Mouse (Mus musculus) layer of hippocampus, adult 11-12 months (tissue): ENCODE results near the gene Bnipl.

Experiments used
- DNase-seq: peaks from one replicate; pipeline ENCODE4 v3.0.0; 2022; ENCODE audit warnings: low spot score

Bnipl gene

GRCm38 (mm10) chr3:95237541-95238099 is 13.4 kb downstream of the Bnipl start:
- no peak for DNase-seq

GRCm38 (mm10) chr3:95235386-95236301 is 15.3 kb downstream of the Bnipl start:
- DNase-seq, result no peak

GRCm38 (mm10) chr3:95233303-95233980 is 17.6 kb downstream of the Bnipl start:
- no peak for DNase-seq

DNA sequence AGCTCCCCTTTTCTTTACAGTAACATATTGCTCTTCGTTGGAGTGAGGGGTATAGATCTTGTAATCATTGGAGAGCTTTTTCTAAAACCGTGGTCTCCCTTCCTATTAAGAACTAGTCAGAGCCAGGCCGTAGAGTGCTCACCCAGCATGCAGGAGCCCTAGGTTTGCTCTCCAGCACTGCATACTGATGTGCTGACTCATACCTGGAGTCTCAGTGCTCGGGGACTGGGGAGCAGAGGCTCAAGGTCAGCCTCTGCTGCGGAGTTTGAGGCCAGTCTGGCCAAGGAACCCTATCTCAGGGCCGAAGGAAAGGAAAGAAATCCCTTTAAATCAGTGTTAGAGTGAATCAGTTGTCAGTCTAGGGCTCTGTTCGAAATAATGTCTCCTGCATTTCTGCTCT is 18.2 kb downstream of the Bnipl start:
- DNase-seq, result no peak

GRCm38 (mm10) chr3:95231298-95232221 is 19.4 kb downstream of the Bnipl start, which contains the start of gene Mllt11:
Gene Mllt11 (minus strand): TSS chr3:95232171.
- DNase-seq, result no peak

DNA sequence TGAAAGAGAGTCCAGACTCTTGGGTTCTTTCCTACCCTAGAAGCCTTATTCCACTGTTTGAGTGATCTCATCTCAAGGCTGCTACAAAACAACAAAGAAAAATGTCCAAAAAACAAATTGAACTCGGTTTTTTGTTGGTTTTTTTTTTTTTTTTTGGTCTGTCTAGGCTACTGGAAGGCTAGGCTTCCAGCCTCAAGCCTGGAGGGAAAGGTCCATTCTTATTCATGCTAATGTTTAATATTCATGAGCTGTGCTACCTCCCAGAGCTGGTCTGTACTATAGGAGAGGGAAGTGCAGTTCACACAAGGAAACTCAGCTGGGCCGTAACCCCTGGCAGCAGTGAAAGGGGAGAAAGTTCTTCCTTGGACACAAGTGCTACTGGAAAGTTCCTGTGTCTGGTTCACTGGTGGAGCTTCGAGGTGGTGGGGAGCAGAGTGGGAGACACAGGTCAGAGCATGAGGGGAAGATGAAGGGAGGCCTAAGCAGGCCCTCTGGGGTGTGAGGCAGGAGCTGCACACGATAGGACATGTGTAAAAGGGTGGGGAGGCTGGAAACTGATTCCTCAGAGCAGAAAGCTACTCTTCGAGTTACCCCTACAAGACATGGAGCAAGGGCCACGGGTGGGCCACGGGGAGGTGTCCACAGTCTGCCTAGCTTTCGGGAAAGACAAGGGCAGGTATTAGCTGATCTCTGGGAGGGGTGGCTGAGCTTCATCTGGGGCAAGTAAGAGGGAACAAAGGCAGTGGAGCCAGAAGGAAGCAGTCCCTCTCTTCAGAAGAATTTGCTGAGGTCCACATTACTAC is 20.3 kb downstream of the Bnipl start:
- no peak for DNase-seq

- peak; percentile 65 for DNase-seq
Measured at GRCm38 (mm10) chr3:95229781-95230494, 21.1 kb downstream of the Bnipl start.

GRCm38 (mm10) chr3:95228894-95229780 is 21.9 kb downstream of the Bnipl start:
- peak; percentile 57 for DNase-seq

- DNase-seq, result peak; percentile 90
Measured at GRCm38 (mm10) chr3:95228148-95228893, 22.7 kb downstream of the Bnipl start, which contains the start of gene Cdc42se1. Gene Cdc42se1 (plus strand): TSS chr3:95228732.

DNA sequence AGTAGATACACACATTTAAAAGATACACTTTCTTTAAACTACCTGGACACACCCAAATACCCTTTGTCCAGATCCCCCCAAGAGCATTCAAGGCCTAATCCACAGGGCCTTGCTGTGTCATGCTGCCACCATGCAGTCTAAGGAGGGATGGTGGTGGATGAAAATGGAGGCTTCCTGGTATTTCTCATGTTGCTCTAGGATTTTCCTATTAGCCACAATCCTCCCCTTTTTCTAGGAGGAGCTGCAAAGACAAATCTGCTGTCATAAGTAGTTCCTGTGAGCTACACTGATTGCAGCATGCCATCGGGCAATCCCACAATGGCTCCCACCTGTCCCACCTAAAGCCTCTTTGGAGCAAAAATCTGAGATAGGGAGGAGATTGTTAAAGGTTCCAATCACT is 23.8 kb downstream of the Bnipl start:
- DNase-seq, result no peak

DNA sequence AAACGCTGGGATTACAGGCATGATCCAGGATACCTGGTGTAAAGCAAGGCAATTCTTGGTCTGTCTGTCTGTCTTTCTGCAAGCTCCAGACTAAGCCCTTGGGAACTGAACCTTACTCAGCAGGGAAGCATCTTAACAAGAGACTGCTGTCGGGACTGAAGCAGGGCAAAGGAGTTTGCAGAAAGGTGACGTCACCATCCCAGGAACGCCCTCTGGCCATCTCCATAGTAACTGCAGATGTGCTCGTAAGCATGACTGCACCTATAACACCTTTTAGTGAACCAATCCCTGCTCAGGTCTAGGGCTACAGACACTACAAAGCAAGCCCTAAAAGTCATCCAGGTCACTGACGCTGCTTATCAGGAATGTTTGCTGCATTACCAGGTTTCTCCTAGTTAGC is 26.7 kb downstream of the Bnipl start:
- DNase-seq, result no peak

- DNase-seq, result no peak
Measured at GRCm38 (mm10) chr3:95223041-95223440, 28.0 kb downstream of the Bnipl start.

GRCm38 (mm10) chr3:95218466-95219137 is 32.4 kb downstream of the Bnipl start:
- DNase-seq, result no peak

DNA sequence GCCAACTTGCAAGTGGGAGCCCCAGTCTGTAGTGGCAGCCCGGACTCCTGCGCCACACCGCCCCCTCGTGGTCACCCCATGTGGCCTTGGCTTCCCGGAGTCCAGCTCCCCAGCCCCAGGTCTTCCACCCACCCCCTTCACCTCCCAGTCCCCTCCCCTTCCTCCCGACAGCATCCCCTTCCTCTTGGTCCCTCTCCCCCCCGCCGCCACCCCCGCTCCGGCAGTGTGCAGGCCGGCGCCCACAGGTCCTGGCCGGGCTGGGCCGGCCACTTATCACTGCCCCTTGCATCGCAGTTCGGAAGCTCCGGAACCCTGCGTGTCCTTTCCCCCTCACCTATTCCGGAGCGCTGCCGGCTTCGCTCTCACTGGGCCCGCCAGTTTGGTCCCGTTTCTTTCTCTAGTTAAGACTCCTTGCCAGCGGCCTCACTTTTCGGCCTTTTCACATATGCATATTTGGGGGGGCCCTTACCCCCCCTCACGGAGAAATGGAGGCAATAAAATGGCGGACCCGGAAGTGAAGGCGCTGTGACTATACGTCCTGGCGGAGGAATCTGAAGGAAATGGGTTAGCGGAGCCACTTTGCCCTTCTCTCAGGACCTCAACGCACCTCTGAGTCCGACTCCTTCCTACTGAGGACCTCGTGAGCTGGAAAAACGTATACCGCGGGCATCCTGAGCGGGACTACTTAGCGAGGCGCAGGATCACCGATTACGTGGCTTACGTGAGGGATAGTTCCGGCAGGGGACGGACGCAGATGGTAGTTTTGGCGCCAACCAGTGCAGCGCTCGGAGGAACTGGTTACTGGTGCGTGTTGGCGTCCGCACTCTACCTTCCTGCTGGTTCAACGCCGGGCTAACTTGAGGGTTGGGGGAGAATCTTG is 33.5 kb downstream of the Bnipl start, which contains the start of gene Gabpb2:
Gene Gabpb2 (minus strand): TSS at position 662 of the 880 bp plus-strand sequence.
- peak; percentile 91 for DNase-seq

DNA sequence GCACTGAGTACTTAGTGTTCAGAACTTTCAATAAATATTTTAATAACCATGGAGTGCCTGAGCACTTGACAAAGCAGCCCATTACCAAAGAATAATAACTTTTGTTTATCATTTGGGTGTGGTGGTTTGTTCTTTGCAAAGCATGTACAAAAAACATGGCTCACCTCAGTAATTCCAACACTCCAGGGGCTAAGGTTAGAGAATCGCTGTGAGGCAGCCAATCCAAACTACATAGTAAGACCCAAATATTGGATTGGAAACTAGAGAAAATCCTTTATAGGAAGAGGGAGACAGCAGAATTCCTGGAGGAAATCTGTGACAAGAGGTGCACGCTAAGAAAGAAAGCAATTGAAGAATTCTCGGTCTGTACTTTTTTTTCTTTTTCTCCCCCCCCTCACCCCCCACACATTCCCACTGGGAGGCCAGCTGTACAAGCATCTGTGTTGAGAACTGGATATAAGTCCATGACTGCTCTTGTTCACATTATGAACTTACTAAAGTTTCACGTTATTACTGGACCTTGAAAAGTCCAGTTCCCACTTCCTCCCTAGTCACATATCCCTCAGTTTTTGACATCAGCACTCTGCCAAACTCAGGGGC is 34.2 kb downstream of the Bnipl start:
- DNase-seq, result no peak

GRCm38 (mm10) chr3:95213609-95213975 is 37.4 kb downstream of the Bnipl start:
- no peak for DNase-seq
